Mouse (Mus musculus) splenic B cell, adult 2 months (primary cell): ENCODE measurements around the gene Rhoa.
A peak's percentile ranks its signal among the peaks of the same experiment; 100 is the strongest.
"Not testable (repeated sequence)": the region's sequence is repeated elsewhere in the genome, so short reads cannot be mapped to it uniquely, and the experiment has no call there.

Experiments used
- DNase-seq: peaks from one replicate; pipeline ENCODE4 v3.0.0-alpha.2; 2011; ENCODE audit warnings: low read depth, low spot score
- H3K27me3 ChIP-seq: 2 replicates; pipeline ENCODE4 v1.6.1; 2012; ENCODE audit warnings: mild to moderate bottlenecking, low read length, moderate library complexity, mixed read lengths; ENCODE audit not compliant: control insufficient read depth, poor library complexity, insufficient read depth, severe bottlenecking
- H3K36me3 ChIP-seq: 2 replicates; pipeline ENCODE4 v1.6.1; 2012; ENCODE audit warnings: mild to moderate bottlenecking, low read length, moderate library complexity, mixed read lengths; ENCODE audit not compliant: control insufficient read depth, poor library complexity, insufficient read depth, severe bottlenecking

Gene Rhoa

DNA sequence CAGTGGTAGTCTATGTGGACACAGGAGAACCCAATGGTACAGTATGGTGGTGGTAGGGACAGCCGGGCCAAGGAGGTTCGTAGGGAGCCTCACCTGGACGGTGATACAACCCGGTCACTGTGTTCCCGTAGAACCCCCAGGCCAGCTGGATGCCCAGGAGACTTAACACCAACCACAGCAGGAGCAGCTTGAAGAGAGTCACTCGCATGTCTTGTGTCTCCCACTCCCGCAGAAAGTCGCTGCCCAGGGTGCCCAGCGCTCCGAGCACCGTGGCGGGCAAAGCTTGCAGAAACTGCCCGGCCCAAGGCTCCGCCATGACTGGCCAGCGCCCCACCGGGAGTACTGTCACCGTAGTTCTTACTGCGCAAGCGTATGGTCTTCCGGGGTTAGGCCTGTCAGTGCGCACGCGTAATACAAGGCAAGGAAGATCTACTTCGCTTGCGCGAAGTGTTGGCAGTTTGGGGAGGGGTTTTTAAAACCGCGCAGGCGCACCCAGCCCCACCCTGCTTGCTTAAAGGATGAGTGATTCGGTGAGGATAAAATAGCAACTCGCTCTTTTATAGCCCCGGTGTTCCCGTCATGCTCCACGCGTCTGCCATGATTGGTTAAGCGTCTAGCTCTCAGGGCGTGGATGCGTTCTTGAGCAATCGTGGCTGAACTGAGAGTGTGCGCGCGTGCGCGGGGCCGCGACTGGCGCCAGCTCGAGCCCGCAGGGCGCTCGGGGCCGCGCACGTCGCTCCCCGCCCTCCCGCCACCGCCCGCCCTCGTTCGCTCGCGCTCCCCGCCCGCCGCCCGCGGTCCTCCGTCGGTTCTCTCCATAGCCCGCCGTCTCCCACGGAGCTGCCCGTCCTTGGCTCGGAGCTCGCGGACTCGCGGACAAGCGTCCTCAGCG lies at the start of gene Rhoa, which contains the start of gene Tcta:
TSS of gene Rhoa (plus strand) at position 501 of the 892 bp plus-strand sequence.
TSS of gene Tcta (minus strand) at position 532 of the 892 bp plus-strand sequence.
- DNase-seq: peak; percentile 100
- Histone ChIP-seq H3K36me3 (peaks cover 1% of the 10 kb centered on the region; the same call in 1 of the 2 replicates), H3K27me3 (no peaks in the 10 kb centered on the region)

DNA sequence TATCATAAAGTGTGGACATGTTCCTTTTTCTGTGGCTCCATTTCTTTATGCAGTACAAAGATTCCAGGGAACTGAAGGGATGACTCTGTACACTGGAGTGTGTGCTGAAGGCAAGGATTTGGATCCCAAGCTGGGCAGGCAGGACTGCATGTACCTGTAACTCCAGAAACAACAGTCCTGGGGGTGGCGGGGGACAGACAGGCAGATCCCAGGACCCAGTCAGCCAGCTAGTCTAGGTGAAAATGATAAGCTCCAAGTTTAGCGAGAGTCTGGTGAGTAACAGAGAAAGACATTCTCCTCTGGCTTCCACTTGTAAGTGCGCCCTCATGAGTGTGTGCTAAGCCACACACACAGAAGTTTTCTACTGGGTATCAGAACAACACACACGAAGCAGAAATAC lies 45.4 kb upstream of the Rhoa start:
- DNase-seq: no peak
- Histone ChIP-seq H3K36me3 (no peaks in the 10 kb centered on the region), H3K27me3 (no peaks in the 10 kb centered on the region)

DNA sequence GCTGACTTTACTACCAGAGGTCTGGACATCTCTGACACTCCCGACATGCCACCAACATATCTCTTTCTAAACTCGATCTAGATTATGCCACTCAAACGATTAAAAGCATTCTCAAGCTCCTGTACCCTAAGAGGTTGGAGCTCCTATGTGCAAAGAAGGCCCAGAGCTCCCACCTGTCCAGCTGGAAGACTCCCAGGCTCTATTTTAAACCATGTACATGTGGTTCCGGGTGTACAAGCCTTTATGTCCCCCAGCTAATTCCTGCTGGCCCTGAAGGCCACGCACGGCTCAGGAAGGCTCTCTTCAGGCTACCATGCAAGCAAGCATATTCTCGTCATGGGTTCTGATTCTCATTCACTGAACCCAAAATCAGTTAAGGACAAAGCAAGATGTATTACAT lies 44.1 kb upstream of the Rhoa start:
- DNase-seq: no peak
- no peaks in the 10 kb centered on the region for H3K27me3 ChIP-seq
- H3K36me3 ChIP-seq: no peaks in the 10 kb centered on the region

DNA sequence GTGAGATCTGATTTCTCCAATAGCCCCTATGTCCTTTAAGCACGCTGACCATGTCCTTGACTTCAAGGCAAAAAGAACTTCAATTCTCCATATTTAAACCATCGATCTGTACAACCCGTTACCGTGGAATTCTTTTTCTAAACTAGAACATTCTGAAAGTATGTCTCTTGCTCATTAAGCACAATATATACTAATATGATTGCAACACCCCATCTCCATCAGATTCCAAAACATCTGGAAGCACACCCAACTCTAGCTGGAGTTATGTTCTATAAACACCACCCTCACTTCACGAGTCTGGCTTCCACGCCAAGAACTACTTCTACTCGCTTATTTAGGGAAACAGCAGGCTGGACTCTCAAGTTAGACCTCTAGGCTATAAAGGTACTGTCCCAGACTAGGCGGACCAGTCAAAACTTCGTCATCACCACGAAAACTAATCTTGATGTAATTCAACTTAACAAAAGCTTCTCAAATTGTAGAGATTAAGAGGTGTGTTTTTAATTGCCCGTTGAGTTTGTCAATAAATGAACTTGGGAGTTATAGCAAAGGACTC lies 43.4 kb upstream of the Rhoa start:
- Histone ChIP-seq H3K27me3 (no peaks in the 10 kb centered on the region), H3K36me3 (no peaks in the 10 kb centered on the region)
- no peak for DNase-seq

DNA sequence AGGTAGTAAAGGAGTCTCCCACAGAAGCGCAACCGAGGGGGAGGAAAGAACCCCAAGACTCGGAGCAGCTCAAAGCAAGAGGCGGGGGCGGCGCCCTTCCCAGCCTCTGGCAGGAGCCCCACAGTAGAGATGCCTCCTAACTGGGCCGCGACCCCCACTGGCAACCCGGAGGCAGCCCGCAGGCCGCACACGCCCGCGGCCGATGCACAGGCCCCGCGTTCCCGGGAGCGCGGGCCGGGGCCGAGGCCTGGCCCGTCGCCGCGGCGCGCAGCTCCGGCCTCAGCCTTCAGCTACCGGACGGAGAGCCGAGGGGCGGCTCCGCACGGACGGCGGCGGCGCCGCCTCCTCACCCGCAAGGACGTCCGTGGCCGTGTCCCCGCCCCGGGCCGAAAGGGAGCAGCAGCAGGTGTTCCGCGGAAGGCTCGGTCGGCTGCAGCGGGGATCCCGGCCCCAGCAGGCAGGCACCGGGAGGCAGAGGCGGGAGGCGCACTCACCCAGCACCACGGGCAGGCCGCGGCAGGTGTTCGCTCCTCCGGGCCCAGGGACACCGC lies 42.7 kb upstream of the Rhoa start:
- Histone ChIP-seq H3K36me3 (no peaks in the 10 kb centered on the region), H3K27me3 (no peaks in the 10 kb centered on the region)
- no peak for DNase-seq

DNA sequence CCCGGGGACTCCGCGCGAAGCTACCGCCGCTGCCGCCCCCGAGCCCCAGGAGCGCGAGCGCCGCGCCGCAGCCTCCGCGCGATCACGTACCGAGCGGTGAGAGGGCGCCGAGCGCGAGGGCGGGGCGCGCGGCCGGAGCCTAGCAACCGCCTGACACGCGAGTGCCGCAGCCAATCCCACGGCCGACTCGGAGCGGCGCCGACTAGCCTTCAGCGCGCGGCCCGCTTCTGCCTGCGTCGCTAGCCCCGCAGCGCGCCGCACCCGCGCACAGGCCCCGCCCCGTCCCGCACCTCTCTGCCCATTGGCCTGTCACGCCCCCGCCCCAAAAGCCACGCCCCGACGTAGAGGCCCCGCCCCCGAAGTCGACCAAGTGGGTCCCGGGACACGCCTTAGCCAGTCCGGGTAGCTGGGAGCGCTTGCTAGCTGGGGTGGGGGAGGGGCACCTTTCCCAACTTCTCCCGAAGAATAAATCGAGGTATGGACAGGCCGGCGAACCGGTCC lies 42.2 kb upstream of the Rhoa start, which contains the start of gene Dag1:
TSS of gene Dag1 (minus strand) at position 269 of the 501 bp plus-strand sequence.
- Histone ChIP-seq H3K36me3 (no peaks in the 10 kb centered on the region), H3K27me3 (no peaks in the 10 kb centered on the region)
- peak; percentile 97 for DNase-seq

DNA sequence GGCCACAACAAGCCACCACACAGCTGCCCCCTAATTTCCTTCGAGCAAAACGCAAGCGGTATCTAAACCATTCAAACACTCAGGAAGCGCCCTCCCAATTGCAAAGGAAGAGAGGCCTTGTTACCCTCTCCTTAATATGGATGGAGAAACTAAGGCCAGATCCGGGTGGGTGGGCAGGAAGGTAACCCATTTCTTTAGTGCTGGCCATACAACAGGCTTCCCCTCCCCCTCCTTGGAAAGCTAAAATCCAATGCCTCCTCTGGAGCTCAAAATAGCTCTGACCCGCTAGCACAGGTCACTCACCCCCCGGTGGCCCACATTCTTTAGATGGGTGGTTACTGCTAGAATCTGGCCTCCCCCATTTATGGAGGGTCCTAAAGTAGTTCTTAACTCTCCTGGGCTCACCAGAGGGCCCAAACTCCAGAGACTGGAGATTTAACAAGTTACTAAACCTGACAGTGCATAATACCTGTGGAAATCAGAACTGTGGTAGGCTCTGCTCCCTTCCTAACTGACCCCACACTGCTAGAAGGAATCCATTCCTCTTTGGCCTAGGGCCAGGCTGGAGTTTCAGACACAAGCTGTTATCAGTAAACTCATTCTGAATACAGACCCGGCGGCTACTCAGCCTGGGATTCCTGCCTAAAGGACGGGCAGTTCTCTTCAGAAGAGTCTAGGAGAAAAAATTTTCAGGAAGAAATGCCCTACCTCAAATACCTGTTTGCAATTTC lies 41.6 kb upstream of the Rhoa start:
- H3K27me3 ChIP-seq: no peaks in the 10 kb centered on the region
- no peak for DNase-seq

DNA sequence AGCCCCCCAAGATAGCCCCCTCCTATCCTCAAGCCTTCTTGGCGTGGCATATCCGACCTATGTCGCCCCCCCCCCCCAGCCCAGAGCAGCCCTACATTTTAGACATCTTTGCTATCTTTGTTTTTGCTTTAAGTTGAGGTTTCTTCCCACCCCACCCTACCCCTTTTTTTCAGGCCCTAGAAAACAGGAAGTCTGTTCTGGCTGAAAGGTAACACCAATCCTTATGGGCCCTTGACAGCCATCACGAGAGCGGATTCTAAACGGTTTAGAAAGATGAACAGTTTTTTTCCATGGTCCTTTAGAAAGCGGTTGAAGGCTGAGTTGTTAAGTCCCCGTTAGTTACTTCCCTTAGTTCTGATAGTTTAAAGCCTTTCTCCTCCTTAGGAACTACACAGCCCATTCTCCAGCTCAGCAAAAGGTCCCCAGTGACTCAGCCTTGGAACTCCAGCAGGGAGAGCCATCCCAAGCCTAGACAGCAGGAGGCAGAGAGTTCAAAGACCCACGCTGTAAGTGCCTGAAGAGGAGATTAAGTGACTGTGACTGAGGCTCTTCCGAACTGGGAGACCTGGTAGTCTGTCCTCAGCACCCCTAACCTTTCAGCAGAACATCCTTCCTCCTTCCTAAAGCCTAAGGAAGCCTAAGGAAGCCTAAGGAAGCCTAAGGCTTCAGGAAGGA lies 39.5 kb upstream of the Rhoa start:
- no peaks in the 10 kb centered on the region for H3K36me3 ChIP-seq
- DNase-seq: peak; percentile 72
- no peaks in the 10 kb centered on the region for H3K27me3 ChIP-seq

More for the DNA sequence above, 41.6 kb upstream of the Rhoa start:
- H3K36me3 ChIP-seq: no peaks in the 10 kb centered on the region

DNA sequence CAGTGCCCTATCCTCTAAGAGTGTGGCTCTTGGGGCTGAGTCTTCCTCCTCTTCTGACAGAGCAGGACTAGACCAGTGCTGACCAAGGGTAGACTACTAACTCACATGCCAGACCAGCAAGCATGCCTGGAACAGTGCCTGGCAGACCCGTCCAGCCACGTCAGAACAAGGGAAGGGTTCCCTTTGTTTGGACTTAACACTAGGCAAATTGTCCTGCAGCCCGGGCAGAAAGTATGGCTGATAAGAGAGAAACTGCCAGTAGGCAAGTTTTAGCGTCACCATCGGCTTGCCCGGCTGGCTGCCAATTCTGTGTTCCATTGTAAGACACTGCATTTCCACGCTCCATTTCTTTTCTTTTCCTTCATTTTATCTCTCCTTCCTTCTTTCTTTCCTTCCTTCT lies 38.2 kb upstream of the Rhoa start:
- H3K36me3 ChIP-seq: no peaks in the 10 kb centered on the region
- no peaks in the 10 kb centered on the region for H3K27me3 ChIP-seq
- DNase-seq: no peak

DNA sequence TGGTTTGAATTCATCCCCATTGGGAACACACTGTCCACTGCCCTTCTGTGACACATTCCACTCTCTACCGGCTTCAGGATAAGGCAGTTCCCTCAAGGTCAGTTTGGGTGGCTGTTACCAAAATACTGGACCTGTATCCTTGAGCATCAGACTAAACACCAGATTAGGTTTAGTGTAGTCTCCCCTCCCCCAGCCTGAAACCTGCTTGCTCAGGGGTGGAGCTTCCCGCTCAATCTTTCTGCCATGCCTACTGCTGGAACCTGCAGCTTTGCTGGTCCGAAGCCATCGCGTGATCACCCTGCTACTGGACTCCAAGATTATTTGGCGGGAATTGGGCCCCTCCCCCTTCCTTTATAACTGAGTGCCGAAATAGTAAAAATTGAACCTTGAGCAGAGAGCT lies 37.2 kb upstream of the Rhoa start:
- not testable (repeated sequence) for H3K27me3 ChIP-seq, H3K36me3 ChIP-seq, DNase-seq

DNA sequence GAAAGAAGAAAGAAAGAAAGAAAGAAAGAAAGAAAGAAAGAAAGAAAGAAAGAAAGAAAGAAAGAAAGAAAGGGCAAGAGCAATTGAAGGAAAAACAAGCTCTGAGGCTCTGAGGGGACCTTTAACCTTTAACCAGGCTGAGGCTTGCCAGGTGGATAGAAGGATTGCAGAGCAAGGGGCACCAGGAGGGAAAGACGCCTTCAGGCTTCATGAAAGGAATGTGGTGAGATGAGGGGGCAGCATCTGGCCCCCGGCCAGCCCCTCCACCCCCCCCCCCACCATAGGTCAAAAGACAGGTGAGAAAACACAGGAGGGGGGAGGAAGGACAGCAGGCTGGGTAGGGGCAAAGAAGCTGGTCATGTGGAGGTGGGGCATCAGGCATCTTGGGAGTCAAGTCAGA lies 34.0 kb upstream of the Rhoa start:
- Histone ChIP-seq H3K27me3 (no peaks in the 10 kb centered on the region), H3K36me3 (no peaks in the 10 kb centered on the region)
- DNase-seq: no peak

DNA sequence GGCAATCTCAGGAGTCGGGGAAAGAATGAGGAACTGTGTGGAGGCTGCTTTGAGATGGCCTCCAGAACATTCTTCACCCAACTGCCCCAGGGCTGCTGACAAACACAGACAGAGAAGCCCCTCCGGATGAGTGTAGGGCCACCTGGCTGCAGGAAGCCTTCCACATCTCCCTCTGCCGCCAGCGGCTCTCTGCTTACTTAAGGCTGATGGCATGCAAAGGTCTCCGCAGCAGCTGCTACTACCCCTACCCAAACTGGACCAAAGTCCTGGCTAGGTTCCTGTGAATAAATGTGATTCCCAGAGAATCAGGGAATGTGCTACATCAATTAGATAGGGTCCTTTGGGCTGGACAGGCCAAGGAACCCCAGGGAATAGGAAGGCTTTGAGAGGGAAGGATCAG lies 33.2 kb upstream of the Rhoa start:
- no peaks in the 10 kb centered on the region for H3K27me3 ChIP-seq
- no peak for DNase-seq
- H3K36me3 ChIP-seq: no peaks in the 10 kb centered on the region

DNA sequence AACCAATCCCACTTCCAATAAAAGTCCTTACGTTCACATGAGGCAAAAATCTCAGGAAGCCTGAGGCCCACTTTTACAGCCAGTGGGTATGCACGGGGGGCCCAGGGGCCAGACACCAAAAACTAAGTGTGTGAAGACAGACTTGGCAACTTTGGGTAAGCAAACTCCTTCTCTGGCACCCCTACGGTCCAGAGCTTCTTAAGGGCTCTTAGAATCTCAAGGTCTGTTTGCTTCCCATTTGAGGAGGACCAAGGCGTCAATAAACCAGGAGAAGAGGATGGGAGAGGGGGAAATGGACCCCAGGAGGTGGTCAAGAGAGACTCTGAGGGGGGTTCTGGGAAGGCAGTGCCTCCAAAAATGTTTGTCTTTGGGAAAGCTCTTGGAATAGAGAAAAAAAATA lies 32.4 kb upstream of the Rhoa start:
- no peaks in the 10 kb centered on the region for H3K27me3 ChIP-seq
- no peak for DNase-seq
- H3K36me3 ChIP-seq: no peaks in the 10 kb centered on the region
